Mouse (Mus musculus) erythroblast, embryonic 14.5 days (primary cell): ENCODE measurements around the gene Tcea2. TPM values are rescaled to one million over a fixed set of nuclear protein-coding genes. Genes with fewer than 3 reads are reported as not detected.

Experiments used
- H3K27me3 ChIP-seq: 2 replicates; pipeline ENCODE4 v1.6.1; 2012; ENCODE audit warnings: inconsistent platforms; ENCODE audit not compliant: control insufficient read depth
- H3K36me3 ChIP-seq: 2 replicates; pipeline ENCODE4 v1.6.1; 2012; ENCODE audit warnings: mild to moderate bottlenecking, inconsistent platforms; ENCODE audit not compliant: control insufficient read depth
- H3K4me1 ChIP-seq: 2 replicates; pipeline ENCODE4 v1.6.1; 2012; ENCODE audit warnings: inconsistent platforms; ENCODE audit not compliant: control insufficient read depth
- H3K4me3 ChIP-seq: replicated peaks from 2 replicates; pipeline ENCODE3; 2012; ENCODE audit warnings: moderate library complexity, mild to moderate bottlenecking, inconsistent platforms
- H3K9me3 ChIP-seq: 2 replicates; pipeline ENCODE4 v1.6.1; 2012; ENCODE audit warnings: low read length, inconsistent platforms, mixed read lengths; ENCODE audit not compliant: control insufficient read depth
- GATA1 ChIP-seq: IDR thresholded peaks from 2 replicates; pipeline ENCODE4 v1.6.1; 2012; ENCODE audit warnings: low read length, inconsistent platforms, mixed read lengths
- TAL1 ChIP-seq: IDR thresholded peaks from 3 replicates; pipeline ENCODE4 v1.6.1; 2012; ENCODE audit warnings: low read length, inconsistent platforms, mixed read lengths
- polyA plus RNA-seq: library from polyadenylated mRNA; stranded (reverse); fragments of >175 nt; gene quantifications from 2 replicates; pipeline ENCODE4 v1.2.3, GENCODE M21; 2012

Gene Tcea2
- polyA plus RNA-seq, 1 experiment, result not detected

- no peak for TF ChIP-seq GATA1
- no peak for TF ChIP-seq TAL1
- Histone ChIP-seq H3K4me3 (no peak overlapping the region), H3K4me1 (no peaks in the 10 kb centered on the region; the same call in 1 of the 2 replicates), H3K36me3 (no peaks in the 10 kb centered on the region), H3K9me3 (no peaks in the 10 kb centered on the region), H3K27me3 (no peaks in the 10 kb centered on the region)
These were observed 36.9 kb downstream of the Tcea2 start for GRCm38 (mm10) chr2:181716991-181717390.

DNA sequence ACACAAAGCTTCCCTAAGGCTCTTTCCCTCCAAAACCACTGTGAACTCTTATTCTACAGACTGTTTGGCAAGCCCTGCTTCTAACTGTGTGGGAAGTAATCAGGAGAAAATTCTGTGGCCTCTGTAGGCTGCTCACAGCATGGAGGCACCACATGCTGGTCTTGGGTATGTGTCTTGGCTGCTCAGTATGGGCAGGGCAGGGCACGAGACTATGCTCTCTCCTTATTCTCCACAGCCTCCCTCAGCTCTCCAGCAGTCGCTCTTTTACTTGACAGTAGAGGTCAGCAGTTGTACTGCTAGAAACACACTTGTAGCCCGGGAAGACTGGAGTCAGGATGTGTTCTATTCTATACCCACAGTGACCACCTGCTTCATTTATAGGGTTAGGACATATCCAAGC lies 40.0 kb downstream of the Tcea2 start:
- Histone ChIP-seq H3K9me3 (no peaks in the 10 kb centered on the region), H3K4me3 (no peak overlapping the region), H3K27me3 (no peaks in the 10 kb centered on the region), H3K4me1 (no peaks in the 10 kb centered on the region; the same call in 1 of the 2 replicates), H3K36me3 (no peaks in the 10 kb centered on the region)
- no peak for TF ChIP-seq GATA1
- no peak for TF ChIP-seq TAL1

DNA sequence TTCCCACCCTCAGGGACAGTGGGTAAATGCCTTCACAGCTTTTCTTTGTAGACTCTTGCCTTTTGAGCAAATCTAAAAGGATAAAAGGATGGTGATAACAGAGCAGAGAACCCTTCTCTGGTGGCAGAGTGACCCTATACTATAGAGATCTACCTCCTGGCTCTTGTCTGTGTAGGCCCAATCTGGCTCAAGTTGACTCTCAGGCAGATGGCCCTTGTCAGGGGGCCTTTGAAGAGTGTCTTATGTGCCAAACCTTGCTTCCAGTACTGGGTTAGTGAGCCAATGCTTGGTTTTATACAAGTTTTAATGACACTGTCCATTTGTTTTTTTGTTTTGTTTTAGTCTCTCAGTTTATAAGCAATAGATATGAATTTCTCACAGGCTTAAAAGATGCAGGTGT lies 41.1 kb downstream of the Tcea2 start:
- Histone ChIP-seq H3K4me3 (no peak overlapping the region), H3K9me3 (no peaks in the 10 kb centered on the region), H3K4me1 (no peaks in the 10 kb centered on the region), H3K36me3 (no peaks in the 10 kb centered on the region), H3K27me3 (no peaks in the 10 kb centered on the region)
- TF ChIP-seq GATA1 (no peak), TAL1 (no peak)

DNA sequence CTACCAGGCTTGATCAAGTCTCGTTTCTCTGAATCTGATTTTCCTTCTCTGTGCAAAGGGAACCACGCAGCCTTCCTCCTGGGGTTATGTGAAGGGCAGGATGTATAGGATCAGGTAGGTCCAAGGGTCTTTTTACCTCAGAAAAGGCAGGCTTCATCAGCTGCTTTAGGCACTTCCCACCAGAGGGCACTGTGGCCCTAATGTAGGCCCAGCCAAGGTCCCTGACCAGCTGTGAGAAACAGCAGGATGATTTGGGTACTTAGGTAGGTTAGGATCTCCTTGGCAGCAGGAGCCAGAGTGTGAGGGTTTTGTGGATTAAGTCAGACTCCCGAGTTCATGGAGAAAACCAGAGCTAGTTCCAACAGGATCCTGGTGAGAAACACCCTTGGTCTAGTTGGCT lies 42.1 kb downstream of the Tcea2 start:
- no peaks in the 10 kb centered on the region for H3K36me3 ChIP-seq
- no peak overlapping the region for H3K4me3 ChIP-seq
- TF ChIP-seq TAL1 (no peak), GATA1 (no peak)
- no peaks in the 10 kb centered on the region for H3K27me3 ChIP-seq
- no peaks in the 10 kb centered on the region for H3K9me3 ChIP-seq
- H3K4me1 ChIP-seq, result no peaks in the 10 kb centered on the region

GRCm38 (mm10) chr2:181727659-181728262 lies 47.7 kb downstream of the Tcea2 start:
- H3K27me3 ChIP-seq, result no peaks in the 10 kb centered on the region
- H3K9me3 ChIP-seq, result no peaks in the 10 kb centered on the region
- H3K4me1 ChIP-seq, result no peaks in the 10 kb centered on the region
- H3K36me3 ChIP-seq, result no peaks in the 10 kb centered on the region
- no peak overlapping the region for H3K4me3 ChIP-seq
- TF ChIP-seq GATA1 (no peak), TAL1 (no peak)

DNA sequence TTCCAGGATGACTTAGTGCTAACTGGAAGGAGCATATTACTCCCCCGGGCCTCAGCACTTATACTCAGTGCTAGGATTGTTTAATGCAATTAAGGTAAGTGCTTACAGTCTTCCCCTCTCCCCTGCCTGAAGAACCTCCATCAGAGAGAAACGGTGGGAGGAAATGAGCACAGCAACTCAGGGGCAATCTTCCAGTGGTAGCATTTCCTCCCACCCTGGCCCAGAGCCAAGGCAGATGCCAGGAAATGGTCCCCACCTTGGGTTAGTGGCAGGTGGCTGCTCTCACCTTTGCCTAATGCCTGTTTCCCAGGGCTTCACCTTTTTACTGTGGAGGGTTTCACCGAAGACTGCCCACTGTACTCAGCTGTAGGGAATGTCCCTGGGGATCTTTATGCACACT lies 49.9 kb downstream of the Tcea2 start:
- Histone ChIP-seq H3K36me3 (no peaks in the 10 kb centered on the region), H3K9me3 (no peaks in the 10 kb centered on the region), H3K4me1 (no peaks in the 10 kb centered on the region), H3K4me3 (no peak overlapping the region), H3K27me3 (no peaks in the 10 kb centered on the region)
- no peak for TF ChIP-seq TAL1
- no peak for TF ChIP-seq GATA1

Other genes with a start within 250 kb of the Tcea2 start
- gene Zbtb46, start 220.9 kb upstream of the Tcea2 start, polyA plus RNA-seq, result 0.23 and 0.26 TPM in 2 replicates
- gene Abhd16b, start 187.1 kb upstream of the Tcea2 start, polyA plus RNA-seq, result not detected in 2 replicates
- gene Tpd52l2, start 183.2 kb upstream of the Tcea2 start, polyA plus RNA-seq, result 4.5 and 5.4 TPM in 2 replicates
- 0.84 and 0.93 TPM in 2 replicates for gene Dnajc5, start 159.8 kb upstream of the Tcea2 start, polyA plus RNA-seq
- 1.5 and 1.9 TPM in 2 replicates for gene Uckl1, start 95.4 kb upstream of the Tcea2 start, polyA plus RNA-seq
- 1.4 and 1.5 TPM in 2 replicates for gene Prpf6, start 88.4 kb upstream of the Tcea2 start, polyA plus RNA-seq
- 0.22 and 0.24 TPM in 2 replicates for gene Zfp512b, start 87.5 kb upstream of the Tcea2 start, polyA plus RNA-seq
- 0.08 TPM in 1 of 2 replicates, not detected in the other for gene Samd10, start 81.1 kb upstream of the Tcea2 start, polyA plus RNA-seq
- gene Gm29797, start 23.3 kb upstream of the Tcea2 start, polyA plus RNA-seq, result not detected in 2 replicates
- gene Sox18, start 8.7 kb upstream of the Tcea2 start, polyA plus RNA-seq, result 0.15 and 0.19 TPM in 2 replicates
- 0.16 and 0.69 TPM in 2 replicates for gene Rgs19, start 13.7 kb downstream of the Tcea2 start, polyA plus RNA-seq
- not detected in 2 replicates for gene Lkaaear1, start 18.1 kb downstream of the Tcea2 start, polyA plus RNA-seq
- gene Oprl1, start 34.7 kb downstream of the Tcea2 start, polyA plus RNA-seq, result not detected in 2 replicates
- not detected in 2 replicates for gene Myt1, start 83.0 kb downstream of the Tcea2 start, polyA plus RNA-seq
- gene Pcmtd2, start 157.5 kb downstream of the Tcea2 start, polyA plus RNA-seq, result 1.3 and 1.5 TPM in 2 replicates
- 0.13 and 0.36 TPM in 2 replicates for gene Polr3k, start 184.0 kb downstream of the Tcea2 start, polyA plus RNA-seq